Mouse (Mus musculus): ENCODE data around the gene Itpk1. TPM values are rescaled to one million over a fixed set of nuclear protein-coding genes. Genes with fewer than 3 reads are reported as not detected.

Itpk1 gene
- total and polyA plus RNA-seq, 2 experiments from 2014 or later: 47.5 to 47.6 TPM

DNA sequence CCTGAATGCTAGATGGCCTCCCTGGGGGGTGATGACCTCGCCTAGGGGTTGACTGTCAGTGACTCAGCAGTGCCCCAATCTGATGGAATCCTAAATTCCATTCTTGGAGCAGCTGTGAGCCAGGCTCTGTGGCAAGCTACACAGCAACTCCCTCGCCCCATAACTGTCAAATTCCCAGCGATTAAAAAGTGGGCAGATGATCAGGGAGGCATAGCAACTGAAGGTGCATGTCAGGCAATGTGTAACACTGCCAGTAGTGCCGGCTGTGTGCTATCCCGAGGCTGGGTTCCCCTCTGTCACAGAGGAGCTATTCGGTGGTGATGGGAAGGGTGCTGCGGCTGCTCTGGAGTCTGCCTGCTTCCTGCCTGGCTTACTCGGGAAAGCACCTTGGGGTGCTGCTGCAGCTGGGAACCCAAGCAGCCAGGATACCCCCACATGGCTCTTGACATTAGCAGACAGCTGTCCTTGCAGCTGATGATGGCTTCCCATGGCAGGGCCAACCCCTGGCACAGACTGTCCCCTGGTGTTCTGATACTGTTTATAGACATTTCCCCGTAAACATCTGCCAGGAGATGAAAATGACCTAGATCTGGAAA lies 118.3 kb downstream of the Itpk1 start:
- no peak for DNase-seq
- no peaks in the 10 kb centered on the region for H3K9me3 ChIP-seq (ENCODE audit: low read length)

DNA sequence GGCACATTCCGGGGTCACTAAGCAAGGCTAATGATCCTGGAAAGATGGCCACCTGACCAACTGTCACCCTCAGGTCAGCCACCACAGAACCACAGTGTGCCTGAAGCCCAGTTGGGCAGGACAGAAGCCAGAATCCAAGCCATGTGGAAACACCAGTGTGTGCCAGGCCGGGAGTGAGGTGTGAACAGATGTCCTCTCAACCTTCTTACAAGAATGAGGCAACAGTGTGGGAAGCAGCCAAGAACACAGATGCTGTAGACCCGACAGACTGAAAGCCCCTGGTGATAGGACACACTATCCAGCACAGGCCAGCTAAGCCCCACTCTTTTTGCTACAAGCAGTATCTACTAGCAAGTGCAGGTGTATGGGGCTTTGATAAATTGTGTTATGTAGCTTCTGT lies 119.3 kb downstream of the Itpk1 start:
- Histone ChIP-seq H3K4me3 (ENCODE audit: low read depth, low read length) (no peak overlapping the region), H3K4me2 (ENCODE audit: low read depth) (no peak overlapping the region), H3K9me3 (ENCODE audit: low read length) (no peaks in the 10 kb centered on the region), H3K27ac (ENCODE audit: low read depth, low read length) (no peak overlapping the region), H3K27me3 (ENCODE audit: insufficient read depth, low read length) (no peaks in the 10 kb centered on the region), H3K9ac (no peak overlapping the region), H3K36me3 (ENCODE audit: insufficient read depth) (peaks cover 27% of the 10 kb centered on the region), H3K4me1 (ENCODE audit: insufficient read depth) (no peaks in the 10 kb centered on the region)
- 55% methylated on average over 3 of the region's 3 CpGs for WGBS
- no peak for TF ChIP-seq CTCF (IDR thresholded peaks at IDR 0.05; ENCODE audit: low read depth)
- peak; percentile 62 for DNase-seq
- ATAC-seq: peak; percentile 63

More for the DNA sequence above, 118.3 kb downstream of the Itpk1 start:
- peak; percentile 57 for ATAC-seq
- Histone ChIP-seq H3K4me3 (ENCODE audit: low read depth, low read length) (no peak overlapping the region), H3K9ac (no peak overlapping the region), H3K4me1 (ENCODE audit: insufficient read depth) (no peaks in the 10 kb centered on the region), H3K27me3 (ENCODE audit: insufficient read depth, low read length) (no peaks in the 10 kb centered on the region), H3K36me3 (ENCODE audit: insufficient read depth) (peaks cover 23% of the 10 kb centered on the region), H3K4me2 (ENCODE audit: low read depth) (no peak overlapping the region), H3K27ac (ENCODE audit: low read depth, low read length) (no peak overlapping the region)
- WGBS: 57% methylated on average over 9 of the region's 9 CpGs
- no peak for TF ChIP-seq CTCF (IDR thresholded peaks at IDR 0.05; ENCODE audit: low read depth)

DNA sequence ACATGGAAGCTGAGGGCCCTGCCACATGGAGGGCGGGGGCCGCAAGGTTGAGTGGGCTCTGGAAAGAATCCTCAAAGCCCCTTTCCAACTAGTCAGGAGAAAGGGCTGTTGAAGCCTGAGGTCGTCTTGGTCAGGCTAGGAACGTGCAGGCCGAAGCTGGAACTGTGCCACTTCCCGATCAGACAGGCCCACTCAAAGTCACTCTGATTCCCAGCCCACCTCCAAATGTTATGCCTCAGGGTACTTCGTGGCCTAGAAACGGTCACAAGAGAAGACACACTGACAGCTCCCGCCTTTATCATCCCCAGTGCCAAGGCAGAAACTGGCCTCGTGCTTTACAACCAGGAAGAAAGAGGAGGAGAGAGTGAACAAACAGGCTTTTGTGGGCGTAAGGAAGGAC lies 122.3 kb downstream of the Itpk1 start:
- Histone ChIP-seq H3K27ac (ENCODE audit: low read depth, low read length) (no peak overlapping the region), H3K9ac (no peak overlapping the region), H3K27me3 (ENCODE audit: insufficient read depth, low read length) (no peaks in the 10 kb centered on the region), H3K4me3 (ENCODE audit: low read depth, low read length) (no peak overlapping the region), H3K36me3 (ENCODE audit: insufficient read depth) (peaks cover 30% of the 10 kb centered on the region), H3K4me2 (ENCODE audit: low read depth) (no peak overlapping the region), H3K9me3 (ENCODE audit: low read length) (no peaks in the 10 kb centered on the region), H3K4me1 (ENCODE audit: insufficient read depth) (no peaks in the 10 kb centered on the region)
- no peak for ATAC-seq
- 75% methylated on average over 11 of the region's 11 CpGs for WGBS
- TF ChIP-seq CTCF (IDR thresholded peaks at IDR 0.05; ENCODE audit: low read depth): no peak
- DNase-seq: no peak

DNA sequence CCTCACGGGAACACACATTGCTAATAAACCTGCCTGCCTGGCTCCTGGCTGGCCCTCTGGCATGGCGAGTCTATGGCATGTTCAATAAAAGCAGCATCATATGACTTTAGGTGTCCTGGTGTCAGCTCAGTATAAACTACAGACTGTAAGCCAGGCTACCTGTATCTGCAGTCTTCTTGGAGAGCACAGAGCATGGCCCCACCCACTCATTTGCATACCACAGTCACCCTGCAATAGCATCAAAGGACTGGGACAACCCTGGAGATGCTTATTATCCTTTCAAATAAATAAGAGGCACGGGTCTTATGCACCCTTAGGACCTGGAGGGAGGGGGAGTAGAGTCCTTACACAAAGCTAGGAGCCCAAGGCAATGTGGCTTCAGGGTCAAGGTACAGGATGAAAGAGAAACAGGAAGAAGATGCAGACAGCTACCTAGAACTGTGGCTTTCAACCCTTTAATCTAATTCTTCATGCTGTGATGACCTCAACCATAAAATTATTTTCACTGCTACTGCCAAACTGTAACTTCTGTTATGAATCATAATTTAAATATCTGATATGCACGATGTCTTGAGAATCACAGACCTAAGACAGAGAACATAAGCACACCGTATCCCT lies 123.0 kb downstream of the Itpk1 start:
- 63% methylated on average over 5 of the region's 5 CpGs for WGBS
- Histone ChIP-seq H3K4me1 (ENCODE audit: insufficient read depth) (no peaks in the 10 kb centered on the region), H3K36me3 (ENCODE audit: insufficient read depth) (peaks cover 27% of the 10 kb centered on the region)

DNA sequence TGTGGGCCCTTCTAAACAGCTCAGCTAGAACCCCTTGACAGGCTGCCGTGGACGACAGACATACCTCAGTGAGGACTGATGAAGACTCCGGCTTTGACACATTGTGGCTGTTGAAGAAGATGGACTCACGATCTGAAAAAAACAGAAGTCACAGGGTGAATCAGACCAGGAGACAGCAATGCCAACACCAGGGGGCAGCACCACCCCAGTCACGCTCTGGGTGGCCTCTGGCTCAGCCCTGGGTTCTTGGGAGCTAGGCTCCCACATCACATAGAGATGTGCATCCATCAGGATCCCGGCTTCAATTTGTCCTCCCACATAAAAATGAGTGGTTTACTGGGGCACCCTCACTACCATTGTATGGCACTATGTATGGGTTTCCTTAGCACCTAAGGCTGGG lies 125.7 kb downstream of the Itpk1 start:
- peak; percentile 84 for TF ChIP-seq CTCF (IDR thresholded peaks at IDR 0.05; ENCODE audit: low read depth)
- Histone ChIP-seq H3K9ac (no peak overlapping the region), H3K36me3 (ENCODE audit: insufficient read depth) (peaks cover 31% of the 10 kb centered on the region), H3K4me2 (ENCODE audit: low read depth) (no peak overlapping the region), H3K9me3 (ENCODE audit: low read length) (no peaks in the 10 kb centered on the region), H3K27me3 (ENCODE audit: insufficient read depth, low read length) (no peaks in the 10 kb centered on the region), H3K4me3 (ENCODE audit: low read depth, low read length) (no peak overlapping the region), H3K27ac (ENCODE audit: low read depth, low read length) (no peak overlapping the region), H3K4me1 (ENCODE audit: insufficient read depth) (no peaks in the 10 kb centered on the region)
- WGBS: 54% methylated on average over 6 of the region's 6 CpGs
- ATAC-seq (peak; percentile 84), DNase-seq (peak; percentile 69)

More for the DNA sequence above, 123.0 kb downstream of the Itpk1 start:
- H3K4me2 ChIP-seq (ENCODE audit: low read depth): no peak overlapping the region
- H3K9me3 ChIP-seq (ENCODE audit: low read length): no peaks in the 10 kb centered on the region
- no peak for ATAC-seq
- no peak overlapping the region for H3K27ac ChIP-seq (ENCODE audit: low read depth, low read length)
- H3K4me3 ChIP-seq (ENCODE audit: low read depth, low read length): no peak overlapping the region
- H3K27me3 ChIP-seq (ENCODE audit: insufficient read depth, low read length): no peaks in the 10 kb centered on the region
- no peak for DNase-seq
- no peak for TF ChIP-seq CTCF (IDR thresholded peaks at IDR 0.05; ENCODE audit: low read depth)
- no peak overlapping the region for H3K9ac ChIP-seq

DNA sequence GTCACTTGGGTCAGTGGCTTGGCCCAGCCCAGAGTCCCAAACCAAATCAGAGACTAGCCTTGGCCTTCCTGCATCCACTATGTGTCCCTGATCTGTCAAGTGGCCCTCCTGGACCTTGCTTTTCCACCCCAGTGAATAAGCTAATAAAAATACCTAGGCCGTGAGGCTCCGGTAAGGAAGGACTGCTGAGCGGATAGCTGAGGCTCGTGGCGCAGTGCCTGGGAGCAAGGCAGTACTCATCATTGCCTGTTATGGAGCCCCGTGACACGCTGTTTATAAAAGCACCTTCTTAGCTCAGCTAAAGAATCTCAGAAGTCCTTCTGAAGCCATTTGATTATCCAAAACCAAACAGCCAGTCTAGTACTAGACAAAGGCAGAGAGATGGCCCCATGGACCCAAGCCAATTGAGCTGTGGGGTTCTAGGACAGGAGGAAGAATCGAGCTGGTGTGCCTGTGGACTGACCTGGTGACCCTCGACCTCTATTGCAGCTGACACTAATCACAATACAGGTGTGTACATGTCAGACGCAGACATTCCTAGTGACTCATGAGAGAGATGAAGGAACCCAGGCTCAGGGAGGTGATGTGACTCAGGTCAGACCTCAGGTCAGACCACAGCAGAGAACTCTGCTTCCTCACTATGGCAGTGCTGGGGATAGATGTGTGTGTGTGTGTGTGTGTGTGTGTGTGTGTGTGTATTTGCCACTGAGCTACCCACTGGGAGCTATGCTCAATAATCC lies 127.9 kb downstream of the Itpk1 start:
- TF ChIP-seq CTCF (IDR thresholded peaks at IDR 0.05; ENCODE audit: low read depth): no peak
- Histone ChIP-seq H3K9me3 (ENCODE audit: low read length) (no peaks in the 10 kb centered on the region), H3K4me3 (ENCODE audit: low read depth, low read length) (no peak overlapping the region), H3K9ac (no peak overlapping the region), H3K36me3 (ENCODE audit: insufficient read depth) (peaks cover 39% of the 10 kb centered on the region), H3K4me1 (ENCODE audit: insufficient read depth) (no peaks in the 10 kb centered on the region), H3K4me2 (ENCODE audit: low read depth) (no peak overlapping the region), H3K27ac (ENCODE audit: low read depth, low read length) (no peak overlapping the region), H3K27me3 (ENCODE audit: insufficient read depth, low read length) (no peaks in the 10 kb centered on the region)
- ATAC-seq (no peak), DNase-seq (no peak)
- 88% methylated on average over 10 of the region's 10 CpGs for WGBS
